Mouse (Mus musculus): ENCODE measurements at regions not wholly inside any gene's neighbourhood (a gene's known extent, or its start where the extent isn't known, plus 50 kb on each side); places are given as distances from the start of the nearest gene placed in this dataset.

GRCm38 (mm10) chr13:64594376-64594775, 96.8 kb upstream of the Fam240b start:
- DNase-seq (ENCODE audit: low spot score) = no peak

GRCm38 (mm10) chr13:64573711-64574110, 76.1 kb upstream of the Fam240b start:
- DNase-seq (ENCODE audit: low spot score) = peak; percentile 2

GRCm38 (mm10) chr13:64568876-64569275, 71.3 kb upstream of the Fam240b start:
- no peak for DNase-seq (ENCODE audit: low spot score)

GRCm38 (mm10) chr13:64566966-64567708, 69.5 kb upstream of the Fam240b start:
- no peak for DNase-seq (ENCODE audit: low spot score)

GRCm38 (mm10) chr13:64565791-64566190, 68.2 kb upstream of the Fam240b start:
- DNase-seq (ENCODE audit: low spot score) = no peak

All from lung, postnatal 25 days (tissue).